Mouse (Mus musculus): Measurements from ENCODE around the gene Zfhx3. TPM values are rescaled to one million over a fixed set of nuclear protein-coding genes. Genes with fewer than 3 reads are reported as not detected.

The Zfhx3 gene
- 1 to 10 TPM in 1 of 2 experiments, under 1 TPM in 1; 0.34 to 2.1 TPM for polyA plus RNA-seq (2017; shearing (Covaris generic))

DNA sequence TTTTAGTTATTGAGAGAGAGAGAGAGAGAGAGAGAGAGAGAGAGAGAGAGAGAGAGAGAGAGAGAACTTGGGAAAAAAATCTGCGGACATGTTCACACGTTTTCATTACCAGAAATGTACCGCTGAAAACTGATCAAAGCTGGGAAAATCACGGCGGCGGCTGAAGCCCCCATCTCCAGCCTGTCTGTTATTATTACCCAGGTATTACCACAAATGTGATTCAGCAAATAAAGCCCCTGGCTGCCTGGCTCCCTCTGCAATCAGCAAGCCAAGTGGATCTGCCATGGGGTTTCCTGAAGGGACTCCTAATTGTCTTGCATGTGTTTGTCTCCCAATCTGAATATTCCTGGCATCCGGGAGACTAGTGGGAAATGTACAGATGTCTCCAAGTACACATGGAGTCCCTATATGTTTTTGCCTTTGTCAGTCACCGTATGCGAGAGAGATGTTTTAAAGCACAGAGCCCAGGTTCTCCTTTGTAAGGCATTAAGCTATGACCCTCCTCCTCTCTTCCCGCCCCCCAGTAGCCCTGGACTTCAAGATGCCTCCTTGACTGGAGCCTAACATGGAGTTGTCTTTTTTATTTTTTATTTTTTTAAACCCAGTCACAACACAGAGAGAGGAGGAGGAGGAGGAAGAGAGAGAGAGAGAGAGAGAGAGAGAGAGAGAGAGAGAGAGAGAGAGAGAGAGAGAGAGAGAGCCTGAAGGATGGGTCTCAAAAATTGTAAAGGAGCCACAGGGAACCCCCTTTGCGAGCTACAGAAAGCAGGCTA lies at the start of gene Zfhx3:
Gene Zfhx3 (plus strand): TSS at position 723 of the 773 bp plus-strand sequence.

